In genomic region chr9:123123571-123124412, GRCm38 (mm10) we compare ENCODE assay signal across 9 mouse cellular contexts. TPM values are rescaled to one million over a fixed set of nuclear protein-coding genes. Genes with fewer than 3 reads are reported as not detected.
A peak's percentile ranks its signal among the peaks of the same experiment; 100 is the strongest.
DNase-seq lines count a peak whose midpoint lies in the region; ATAC-seq lines count a peak whose summit lies in the region.
"Had no signal": no experiment of that assay in that cellular context is flagged by ENCODE, and none has a peak within 500 bp of the region (broad histone marks: within the 10 kb centered on the region; RNA-seq: fewer than 3 reads in every experiment).

No protein-coding gene starts in this region.

- H3K4me2 ChIP-seq in embryonic facial prominence, embryonic 11.5 days (ENCODE audit: low read depth, low read length): no peak overlapping the region
- no peak overlapping the region for H3K4me2 ChIP-seq in hindbrain, embryonic 16.5 days (ENCODE audit: low read length)
- H3K4me2 ChIP-seq in hindbrain, embryonic 13.5 days: no peak overlapping the region
- H3K4me2 ChIP-seq: hindbrain, embryonic 15.5 days had no signal

- H3K9me3 ChIP-seq in embryonic facial prominence, embryonic 11.5 days (replicated peaks; ENCODE audit: control insufficient read depth, low read length): no peaks in the 10 kb centered on the region
- H3K9me3 ChIP-seq in embryonic facial prominence, embryonic 10.5 days: no peaks in the 10 kb centered on the region
- H3K9me3 ChIP-seq in hindbrain, embryonic 16.5 days (ENCODE audit: control insufficient read depth, low read length): no peaks in the 10 kb centered on the region
- no peaks in the 10 kb centered on the region for H3K9me3 ChIP-seq in hindbrain, embryonic 13.5 days
- H3K9me3 ChIP-seq: hindbrain, embryonic 15.5 days had no signal

- no peaks in the 10 kb centered on the region for H3K4me1 ChIP-seq in embryonic facial prominence, embryonic 11.5 days (ENCODE audit: control insufficient read depth, insufficient read depth, low read length)
- no peaks in the 10 kb centered on the region for H3K4me1 ChIP-seq in embryonic facial prominence, embryonic 10.5 days
- no peaks in the 10 kb centered on the region for H3K4me1 ChIP-seq in hindbrain, embryonic 16.5 days (ENCODE audit: control insufficient read depth, insufficient read depth, low read depth, low read length)
- no peaks in the 10 kb centered on the region for H3K4me1 ChIP-seq in hindbrain, embryonic 13.5 days (replicated peaks)
- H3K4me1 ChIP-seq: hindbrain, embryonic 15.5 days had no signal

- ATAC-seq in embryonic facial prominence, embryonic 11.5 days (replicated peaks; ENCODE audit: insufficient number of reproducible peaks, low FRiP score, low TSS enrichment, low read depth): no peak
- ATAC-seq in hindbrain, embryonic 16.5 days: no peak
- no peak for ATAC-seq in hindbrain, embryonic 13.5 days (ENCODE audit: low FRiP score)

- H3K36me3 ChIP-seq in embryonic facial prominence, embryonic 11.5 days (replicated peaks; ENCODE audit: control insufficient read depth, insufficient read depth, low read depth, low read length): peaks cover 9% of the 10 kb centered on the region
- H3K36me3 ChIP-seq in embryonic facial prominence, embryonic 10.5 days (replicated peaks): peaks cover 99% of the 10 kb centered on the region
- H3K36me3 ChIP-seq in hindbrain, embryonic 16.5 days (ENCODE audit: control insufficient read depth, insufficient read depth, low read length): peaks cover 37% of the 10 kb centered on the region
- H3K36me3 ChIP-seq in hindbrain, embryonic 13.5 days: peaks cover 71% of the 10 kb centered on the region

- no peak overlapping the region for H3K4me3 ChIP-seq in embryonic facial prominence, embryonic 11.5 days (ENCODE audit: low read depth, low read length)
- no peak overlapping the region for H3K4me3 ChIP-seq in embryonic facial prominence, embryonic 10.5 days
- H3K4me3 ChIP-seq in hindbrain, embryonic 16.5 days (ENCODE audit: low read length): no peak overlapping the region
- H3K4me3 ChIP-seq in hindbrain, embryonic 13.5 days: no peak overlapping the region
- H3K4me3 ChIP-seq: hindbrain, embryonic 15.5 days had no signal

- H3K9ac ChIP-seq in embryonic facial prominence, embryonic 11.5 days (replicated peaks; ENCODE audit: low read length): no peak overlapping the region
- H3K9ac ChIP-seq in hindbrain, embryonic 16.5 days (ENCODE audit: low read depth, low read length): no peak overlapping the region
- no peak overlapping the region for H3K9ac ChIP-seq in hindbrain, embryonic 13.5 days
- H3K9ac ChIP-seq: hindbrain, embryonic 15.5 days had no signal

- no peaks in the 10 kb centered on the region for H3K27me3 ChIP-seq in embryonic facial prominence, embryonic 11.5 days (ENCODE audit: control insufficient read depth, insufficient read depth, low read length)
- H3K27me3 ChIP-seq in embryonic facial prominence, embryonic 10.5 days (replicated peaks; ENCODE audit: low read depth, poor library complexity, severe bottlenecking): no peaks in the 10 kb centered on the region
- H3K27me3 ChIP-seq in hindbrain, embryonic 16.5 days (replicated peaks; ENCODE audit: control insufficient read depth, insufficient read depth, low read length): no peaks in the 10 kb centered on the region
- no peaks in the 10 kb centered on the region for H3K27me3 ChIP-seq in hindbrain, embryonic 13.5 days
- H3K27me3 ChIP-seq: hindbrain, embryonic 15.5 days had no signal

- WGBS in embryonic facial prominence, embryonic 11.5 days: 91% methylated on average over 6 of the region's 6 CpGs
- WGBS in embryonic facial prominence, embryonic 10.5 days: 88% methylated on average over 6 of the region's 6 CpGs
- 95% methylated on average over 6 of the region's 6 CpGs for WGBS in hindbrain, embryonic 16.5 days
- 92% methylated on average over 6 of the region's 6 CpGs for WGBS in hindbrain, embryonic 13.5 days

- no peak overlapping the region for H3K27ac ChIP-seq in embryonic facial prominence, embryonic 11.5 days (replicated peaks; ENCODE audit: low read depth, low read length)
- H3K27ac ChIP-seq in embryonic facial prominence, embryonic 10.5 days (replicated peaks): no peak overlapping the region
- H3K27ac ChIP-seq in hindbrain, embryonic 16.5 days (ENCODE audit: low read depth, low read length): no peak overlapping the region
- no peak overlapping the region for H3K27ac ChIP-seq in hindbrain, embryonic 13.5 days
- H3K27ac ChIP-seq: hindbrain, embryonic 15.5 days had no signal

- peak; percentile 27 for DNase-seq in embryonic facial prominence, embryonic 11.5 days (ENCODE audit: low spot score)
- no peak for DNase-seq in embryonic facial prominence, embryonic 10.5 days (ENCODE audit: low spot score)
- peak; percentile 38 for DNase-seq in urinary bladder, postnatal 14 days (ENCODE audit: low spot score)
- no peak for DNase-seq in urinary bladder, adult 2 months (ENCODE audit: low spot score)
- peak; percentile 33 to 44 for DNase-seq in heart, postnatal 10 days
- DNase-seq in lung, postnatal 25 days (ENCODE audit: low spot score): peak; percentile 49

- intact Hi-C loops in heart, postnatal 10 days (cut with DNase I): no loop called here

RNA-seq across cellular contexts. Expression of gene Exosc7, which starts 10.8 kb away (rescaled TPM):
- 106 and 109 TPM in 2 replicates for polyA plus RNA-seq in embryonic facial prominence, embryonic 11.5 days (2014; fragmentation: Nextera tagmentation; extraction: Ambion mirVana)
- polyA plus RNA-seq in embryonic facial prominence, embryonic 10.5 days (2016; fragmentation: Nextera tagmentation; extraction: Ambion mirVana): 129 and 143 TPM in 2 replicates
- polyA plus RNA-seq in urinary bladder, adult 2 months (2012; rRNA removed): 72.3 and 101 TPM in 2 replicates
- total RNA-seq in heart, postnatal 10 days (2021): 10 to 100 TPM; 23.0 to 29.2 TPM
- 76.3 and 78.2 TPM in 2 replicates for polyA plus RNA-seq in hindbrain, embryonic 16.5 days (2015; fragmentation: Nextera tagmentation; extraction: Ambion mirVana)
- polyA plus RNA-seq in hindbrain, embryonic 13.5 days (2015; fragmentation: Nextera tagmentation; extraction: Ambion mirVana): 75.8 and 78.1 TPM in 2 replicates

RNA-seq across cellular contexts. Expression of gene Zdhhc3, which starts 10.8 kb away (rescaled TPM):
- polyA plus RNA-seq in embryonic facial prominence, embryonic 11.5 days (2014; fragmentation: Nextera tagmentation; extraction: Ambion mirVana): 56.9 and 64.3 TPM in 2 replicates
- 73.1 and 77.9 TPM in 2 replicates for polyA plus RNA-seq in embryonic facial prominence, embryonic 10.5 days (2016; fragmentation: Nextera tagmentation; extraction: Ambion mirVana)
- polyA plus RNA-seq in urinary bladder, adult 2 months (2012; rRNA removed): 55.8 and 62.5 TPM in 2 replicates
- total RNA-seq in heart, postnatal 10 days (2021): 10 to 100 TPM; 50.7 to 53.5 TPM
- polyA plus RNA-seq in hindbrain, embryonic 16.5 days (2015; fragmentation: Nextera tagmentation; extraction: Ambion mirVana): 88.7 and 92.7 TPM in 2 replicates
- polyA plus RNA-seq in hindbrain, embryonic 13.5 days (2015; fragmentation: Nextera tagmentation; extraction: Ambion mirVana): 81.8 TPM in 2 replicates

RNA-seq across cellular contexts. Expression of gene Clec3b, which starts 27.0 kb away (rescaled TPM):
- polyA plus RNA-seq in embryonic facial prominence, embryonic 11.5 days (2014; fragmentation: Nextera tagmentation; extraction: Ambion mirVana): not detected in 2 replicates
- polyA plus RNA-seq in embryonic facial prominence, embryonic 10.5 days (2016; fragmentation: Nextera tagmentation; extraction: Ambion mirVana): 0.15 TPM in 1 of 2 replicates, not detected in the other
- polyA plus RNA-seq in urinary bladder, adult 2 months (2012; rRNA removed): 707 and 739 TPM in 2 replicates
- total RNA-seq in heart, postnatal 10 days (2021): 10 to 100 TPM; 69.1 to 72.0 TPM
- 4.2 and 4.5 TPM in 2 replicates for polyA plus RNA-seq in hindbrain, embryonic 16.5 days (2015; fragmentation: Nextera tagmentation; extraction: Ambion mirVana)
- polyA plus RNA-seq in hindbrain, embryonic 13.5 days (2015; fragmentation: Nextera tagmentation; extraction: Ambion mirVana): 0.62 and 0.93 TPM in 2 replicates

Comparison
In these comparisons a context has a peak if more than half of its experiments do, and no peak if none do; other contexts are left out.
1. DNase-seq: peak in embryonic facial prominence, embryonic 11.5 days (single experiment), urinary bladder, postnatal 14 days (single experiment), heart, postnatal 10 days (2 of 2) and lung, postnatal 25 days (single experiment); none in embryonic facial prominence, embryonic 10.5 days (single experiment) and urinary bladder, adult 2 months (single experiment).
2. RNA of gene Clec3b, which starts 27.0 kb away (polyA plus RNA-seq): 707 to 739 TPM in urinary bladder, adult 2 months; 4.2 to 4.5 TPM in hindbrain, embryonic 16.5 days, 0.62 to 0.93 TPM in hindbrain, embryonic 13.5 days, 0.15 TPM in embryonic facial prominence, embryonic 10.5 days and not detected in embryonic facial prominence, embryonic 11.5 days; every median in the first group is over 100 times any median in the second.